Mouse (Mus musculus): ENCODE measurements at regions not wholly inside any gene's neighbourhood (a gene's known extent, or its start where the extent isn't known, plus 50 kb on each side); places are given as distances from the start of the nearest gene placed in this dataset.

- no peak overlapping the region for H3K4me2 ChIP-seq (replicated peaks)
- no peak overlapping the region for H3K9ac ChIP-seq
- H3K4me3 ChIP-seq (replicated peaks; ENCODE audit: low read length): no peak overlapping the region
- no peaks in the 10 kb centered on the region for H3K36me3 ChIP-seq (replicated peaks; ENCODE audit: control insufficient read depth, insufficient read depth)
- ATAC-seq (ENCODE audit: low FRiP score) (no peak), DNase-seq (ENCODE audit: low spot score) (no peak)
- H3K27ac ChIP-seq: no peak overlapping the region
- H3K27me3 ChIP-seq (ENCODE audit: control insufficient read depth, insufficient read depth, low read length): no peaks in the 10 kb centered on the region
- no peaks in the 10 kb centered on the region for H3K9me3 ChIP-seq (ENCODE audit: control insufficient read depth, low read length)
- WGBS: 94% methylated on average over 2 of the region's 2 CpGs
- no peaks in the 10 kb centered on the region for H3K4me1 ChIP-seq (replicated peaks; ENCODE audit: control insufficient read depth, insufficient read depth, low read length)
Observed at GRCm38 (mm10) chr6:35458250-35458649, 81.4 kb downstream of the Mtpn start.

- Histone ChIP-seq H3K36me3 (replicated peaks; ENCODE audit: control insufficient read depth, insufficient read depth) (no peaks in the 10 kb centered on the region), H3K4me3 (replicated peaks; ENCODE audit: low read length) (no peak overlapping the region), H3K27ac (no peak overlapping the region), H3K9me3 (ENCODE audit: control insufficient read depth, low read length) (no peaks in the 10 kb centered on the region), H3K27me3 (ENCODE audit: control insufficient read depth, insufficient read depth, low read length) (no peaks in the 10 kb centered on the region), H3K9ac (no peak overlapping the region), H3K4me1 (replicated peaks; ENCODE audit: control insufficient read depth, insufficient read depth, low read length) (no peaks in the 10 kb centered on the region), H3K4me2 (replicated peaks) (no peak overlapping the region)
- ATAC-seq (ENCODE audit: low FRiP score): no peak
- 100% methylated on average over 1 of the region's 1 CpGs for WGBS
- DNase-seq (ENCODE audit: low spot score): no peak
Observed at GRCm38 (mm10) chr6:35445007-35445406, 94.7 kb downstream of the Mtpn start.

GRCm38 (mm10) chr6:35426301-35426700, 100.4 kb upstream of the Fam180a start:
- WGBS: 69% methylated on average over 3 of the region's 3 CpGs

GRCm38 (mm10) chr6:35424521-35424920, 98.6 kb upstream of the Fam180a start:
- Histone ChIP-seq H3K27me3 (ENCODE audit: control insufficient read depth, insufficient read depth, low read length) (no peaks in the 10 kb centered on the region), H3K4me3 (replicated peaks; ENCODE audit: low read length) (no peak overlapping the region), H3K36me3 (replicated peaks; ENCODE audit: control insufficient read depth, insufficient read depth) (no peaks in the 10 kb centered on the region), H3K4me1 (replicated peaks; ENCODE audit: control insufficient read depth, insufficient read depth, low read length) (no peaks in the 10 kb centered on the region), H3K9ac (no peak overlapping the region), H3K27ac (no peak overlapping the region), H3K9me3 (ENCODE audit: control insufficient read depth, low read length) (no peaks in the 10 kb centered on the region), H3K4me2 (replicated peaks) (no peak overlapping the region)
- WGBS: 89% methylated on average over 2 of the region's 2 CpGs
- DNase-seq (ENCODE audit: low spot score): no peak
- no peak for ATAC-seq (ENCODE audit: low FRiP score)

More at GRCm38 (mm10) chr6:35426301-35426700, 100.4 kb upstream of the Fam180a start:
- Histone ChIP-seq H3K4me2 (replicated peaks) (no peak overlapping the region), H3K4me1 (replicated peaks; ENCODE audit: control insufficient read depth, insufficient read depth, low read length) (no peaks in the 10 kb centered on the region), H3K36me3 (replicated peaks; ENCODE audit: control insufficient read depth, insufficient read depth) (no peaks in the 10 kb centered on the region), H3K9ac (no peak overlapping the region), H3K27ac (no peak overlapping the region), H3K4me3 (replicated peaks; ENCODE audit: low read length) (no peak overlapping the region), H3K9me3 (ENCODE audit: control insufficient read depth, low read length) (no peaks in the 10 kb centered on the region), H3K27me3 (ENCODE audit: control insufficient read depth, insufficient read depth, low read length) (no peaks in the 10 kb centered on the region)
- no peak for ATAC-seq (ENCODE audit: low FRiP score)
- no peak for DNase-seq (ENCODE audit: low spot score)

GRCm38 (mm10) chr6:35420924-35421323, 95.0 kb upstream of the Fam180a start:
- H3K27ac ChIP-seq: no peak overlapping the region
- whole genome bisulfite sequencing: 90% methylated on average over 7 of the region's 7 CpGs
- H3K9me3 ChIP-seq (ENCODE audit: control insufficient read depth, low read length): no peaks in the 10 kb centered on the region
- H3K4me3 ChIP-seq (replicated peaks; ENCODE audit: low read length): no peak overlapping the region
- H3K4me1 ChIP-seq (replicated peaks; ENCODE audit: control insufficient read depth, insufficient read depth, low read length): no peaks in the 10 kb centered on the region
- no peak overlapping the region for H3K4me2 ChIP-seq (replicated peaks)
- DNase-seq (ENCODE audit: low spot score) (no peak), ATAC-seq (ENCODE audit: low FRiP score) (no peak)
- no peaks in the 10 kb centered on the region for H3K27me3 ChIP-seq (ENCODE audit: control insufficient read depth, insufficient read depth, low read length)
- no peaks in the 10 kb centered on the region for H3K36me3 ChIP-seq (replicated peaks; ENCODE audit: control insufficient read depth, insufficient read depth)
- no peak overlapping the region for H3K9ac ChIP-seq

- no peaks in the 10 kb centered on the region for H3K27me3 ChIP-seq (ENCODE audit: control insufficient read depth, insufficient read depth, low read length)
- WGBS: 78% methylated on average over 9 of the region's 9 CpGs
- no peak for ATAC-seq (ENCODE audit: low FRiP score)
Observed at GRCm38 (mm10) chr6:35405044-35405443, 79.1 kb upstream of the Fam180a start.

GRCm38 (mm10) chr6:35403341-35403910, 77.5 kb upstream of the Fam180a start:
- no peaks in the 10 kb centered on the region for H3K27me3 ChIP-seq (ENCODE audit: control insufficient read depth, insufficient read depth, low read length)
- H3K4me3 ChIP-seq (replicated peaks; ENCODE audit: low read length): no peak overlapping the region
- 85% methylated on average over 5 of the region's 5 CpGs for WGBS
- DNase-seq (ENCODE audit: low spot score) (no peak), ATAC-seq (ENCODE audit: low FRiP score) (no peak)
- H3K9me3 ChIP-seq (ENCODE audit: control insufficient read depth, low read length): no peaks in the 10 kb centered on the region
- no peaks in the 10 kb centered on the region for H3K4me1 ChIP-seq (replicated peaks; ENCODE audit: control insufficient read depth, insufficient read depth, low read length)
- H3K36me3 ChIP-seq (replicated peaks; ENCODE audit: control insufficient read depth, insufficient read depth): no peaks in the 10 kb centered on the region
- H3K27ac ChIP-seq: no peak overlapping the region
- H3K9ac ChIP-seq: no peak overlapping the region
- H3K4me2 ChIP-seq (replicated peaks): no peak overlapping the region

More at GRCm38 (mm10) chr6:35405044-35405443, 79.1 kb upstream of the Fam180a start:
- Histone ChIP-seq H3K4me1 (replicated peaks; ENCODE audit: control insufficient read depth, insufficient read depth, low read length) (no peaks in the 10 kb centered on the region), H3K4me3 (replicated peaks; ENCODE audit: low read length) (no peak overlapping the region), H3K36me3 (replicated peaks; ENCODE audit: control insufficient read depth, insufficient read depth) (no peaks in the 10 kb centered on the region), H3K4me2 (replicated peaks) (no peak overlapping the region), H3K9ac (no peak overlapping the region), H3K9me3 (ENCODE audit: control insufficient read depth, low read length) (no peaks in the 10 kb centered on the region), H3K27ac (no peak overlapping the region)
- no peak for DNase-seq (ENCODE audit: low spot score)

- Histone ChIP-seq H3K9me3 (ENCODE audit: control insufficient read depth, low read length) (no peaks in the 10 kb centered on the region), H3K27ac (no peak overlapping the region), H3K4me1 (replicated peaks; ENCODE audit: control insufficient read depth, insufficient read depth, low read length) (no peaks in the 10 kb centered on the region), H3K9ac (no peak overlapping the region), H3K36me3 (replicated peaks; ENCODE audit: control insufficient read depth, insufficient read depth) (no peaks in the 10 kb centered on the region), H3K4me3 (replicated peaks; ENCODE audit: low read length) (no peak overlapping the region), H3K27me3 (ENCODE audit: control insufficient read depth, insufficient read depth, low read length) (no peaks in the 10 kb centered on the region), H3K4me2 (replicated peaks) (no peak overlapping the region)
- WGBS: 90% methylated on average over 8 of the region's 9 CpGs
- ATAC-seq (ENCODE audit: low FRiP score) (no peak), DNase-seq (ENCODE audit: low spot score) (no peak)
Observed at GRCm38 (mm10) chr6:35395726-35396125, 69.8 kb upstream of the Fam180a start.

GRCm38 (mm10) chr6:35388827-35389226, 62.9 kb upstream of the Fam180a start:
- DNase-seq (ENCODE audit: low spot score) (no peak), ATAC-seq (ENCODE audit: low FRiP score) (no peak)
- no peak overlapping the region for H3K9ac ChIP-seq
- no peak overlapping the region for H3K4me2 ChIP-seq (replicated peaks)
- no peaks in the 10 kb centered on the region for H3K27me3 ChIP-seq (ENCODE audit: control insufficient read depth, insufficient read depth, low read length)
- H3K4me3 ChIP-seq (replicated peaks; ENCODE audit: low read length): no peak overlapping the region
- H3K27ac ChIP-seq: no peak overlapping the region
- no peaks in the 10 kb centered on the region for H3K36me3 ChIP-seq (replicated peaks; ENCODE audit: control insufficient read depth, insufficient read depth)
- H3K4me1 ChIP-seq (replicated peaks; ENCODE audit: control insufficient read depth, insufficient read depth, low read length): no peaks in the 10 kb centered on the region
- no peaks in the 10 kb centered on the region for H3K9me3 ChIP-seq (ENCODE audit: control insufficient read depth, low read length)
- WGBS: 78% methylated on average over 3 of the region's 3 CpGs

- no peak overlapping the region for H3K9ac ChIP-seq
- no peak overlapping the region for H3K27ac ChIP-seq
- H3K27me3 ChIP-seq (ENCODE audit: control insufficient read depth, insufficient read depth, low read length): no peaks in the 10 kb centered on the region
- H3K4me3 ChIP-seq (replicated peaks; ENCODE audit: low read length): no peak overlapping the region
- no peaks in the 10 kb centered on the region for H3K4me1 ChIP-seq (replicated peaks; ENCODE audit: control insufficient read depth, insufficient read depth, low read length)
- no peaks in the 10 kb centered on the region for H3K9me3 ChIP-seq (ENCODE audit: control insufficient read depth, low read length)
- 77% methylated on average over 3 of the region's 3 CpGs for WGBS
- H3K36me3 ChIP-seq (replicated peaks; ENCODE audit: control insufficient read depth, insufficient read depth): no peaks in the 10 kb centered on the region
- DNase-seq (ENCODE audit: low spot score) (no peak), ATAC-seq (ENCODE audit: low FRiP score) (peak; percentile 26; the same call in 1 of the 2 replicates)
- no peak overlapping the region for H3K4me2 ChIP-seq (replicated peaks)
Observed at GRCm38 (mm10) chr6:35381536-35381935, 55.6 kb upstream of the Fam180a start.
